Mouse (Mus musculus): ENCODE data around the gene Dmd. TPM values are rescaled to one million over a fixed set of nuclear protein-coding genes. Genes with fewer than 3 reads are reported as not detected.
"Not testable (repeated sequence)": the region's sequence is repeated elsewhere in the genome, so short reads cannot be mapped to it uniquely, and the experiment has no call there.

The Dmd gene
- polyA plus RNA-seq, 1 experiment, result 5.6 TPM

DNA sequence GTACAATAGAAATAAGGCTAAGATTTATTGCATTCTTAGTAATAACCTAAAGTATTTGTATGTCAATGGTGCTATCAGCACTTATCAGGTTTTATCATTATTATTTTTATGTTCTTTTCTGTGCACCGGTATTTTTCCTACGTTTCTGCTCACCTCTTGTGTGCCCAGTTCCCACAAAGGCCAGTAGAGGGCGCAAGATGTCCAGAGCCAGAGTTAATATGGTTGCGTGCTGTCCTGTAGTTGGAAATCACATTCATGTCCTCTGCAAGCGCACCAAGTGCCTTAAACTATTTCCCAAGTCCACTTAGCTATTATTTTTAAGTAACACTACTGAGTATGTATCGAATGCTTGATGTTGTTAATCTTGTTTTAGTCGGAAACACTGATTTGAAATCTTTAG is 1052.6 kb downstream of the Dmd start:
- Histone ChIP-seq H3K4me1 (ENCODE audit: control insufficient read depth, insufficient read depth, low read length) (no peaks in the 10 kb centered on the region), H3K4me3 (replicated peaks; ENCODE audit: control insufficient read depth, low read depth, low read length) (no peak overlapping the region), H3K27ac (ENCODE audit: control insufficient read depth, insufficient read depth, low read depth, low read length, poor library complexity) (no peak overlapping the region)
- TF ChIP-seq CTCF (IDR thresholded peaks at IDR 0.05; ENCODE audit: control insufficient read depth, insufficient read depth, low read length) (no peak), POLR2A (IDR thresholded peaks at IDR 0.05; ENCODE audit: borderline replicate concordance, control insufficient read depth, low read depth, low read length) (no peak)
- 44% methylated on average over 7 of the region's 7 CpGs for WGBS

DNA sequence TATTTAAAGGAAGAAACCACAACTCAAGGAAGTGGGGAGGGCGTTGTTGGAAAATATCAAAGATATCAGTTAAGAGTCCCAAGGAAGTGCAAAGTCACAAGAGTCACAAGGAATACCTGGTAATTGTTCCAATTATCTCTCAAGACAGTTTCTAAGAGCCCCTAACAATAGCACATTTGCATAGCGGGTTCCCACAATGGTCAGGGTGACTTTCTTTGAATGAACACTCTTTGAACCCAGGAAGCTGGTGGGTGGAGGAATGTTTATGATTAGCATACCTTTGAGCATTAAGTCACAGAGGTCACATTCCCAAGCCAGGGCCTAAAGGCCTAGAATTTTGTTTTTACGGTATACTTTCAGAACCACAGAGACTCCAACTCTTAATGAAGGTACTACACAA is 1113.8 kb downstream of the Dmd start:
- H3K4me1 ChIP-seq (ENCODE audit: control insufficient read depth, insufficient read depth, low read length); H3K4me3 ChIP-seq (replicated peaks; ENCODE audit: control insufficient read depth, low read depth, low read length); H3K27ac ChIP-seq (ENCODE audit: control insufficient read depth, insufficient read depth, low read depth, low read length, poor library complexity): not testable (repeated sequence)
- 87% methylated on average over 3 of the region's 3 CpGs for WGBS

DNA sequence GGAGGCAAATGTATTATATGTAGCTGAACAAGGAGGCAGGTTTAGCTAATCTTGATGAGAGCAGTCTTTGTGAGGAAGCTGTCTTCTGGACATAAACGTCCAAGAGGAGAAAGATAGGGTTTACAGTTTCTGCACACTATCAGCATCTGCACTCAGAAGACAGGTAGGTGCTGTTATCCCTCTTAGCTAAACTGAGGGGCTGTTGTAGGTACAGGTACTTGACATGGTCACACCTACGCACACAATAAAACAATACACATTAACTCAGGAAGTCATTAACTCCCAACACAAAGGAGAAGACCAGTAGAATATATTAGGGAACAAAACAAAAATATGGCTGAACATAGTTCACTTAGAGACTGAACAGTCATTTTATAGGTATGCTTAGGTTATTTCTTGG is 1217.2 kb downstream of the Dmd start:
- Histone ChIP-seq H3K4me1 (ENCODE audit: control insufficient read depth, insufficient read depth, low read length) (no peaks in the 10 kb centered on the region), H3K4me3 (replicated peaks; ENCODE audit: control insufficient read depth, low read depth, low read length) (no peak overlapping the region), H3K27ac (ENCODE audit: control insufficient read depth, insufficient read depth, low read depth, low read length, poor library complexity) (no peak overlapping the region)
- TF ChIP-seq CTCF (IDR thresholded peaks at IDR 0.05; ENCODE audit: control insufficient read depth, insufficient read depth, low read length), result no peak
- no peak for TF ChIP-seq POLR2A (IDR thresholded peaks at IDR 0.05; ENCODE audit: borderline replicate concordance, control insufficient read depth, low read depth, low read length)
- 56% methylated on average over 2 of the region's 2 CpGs for WGBS

DNA sequence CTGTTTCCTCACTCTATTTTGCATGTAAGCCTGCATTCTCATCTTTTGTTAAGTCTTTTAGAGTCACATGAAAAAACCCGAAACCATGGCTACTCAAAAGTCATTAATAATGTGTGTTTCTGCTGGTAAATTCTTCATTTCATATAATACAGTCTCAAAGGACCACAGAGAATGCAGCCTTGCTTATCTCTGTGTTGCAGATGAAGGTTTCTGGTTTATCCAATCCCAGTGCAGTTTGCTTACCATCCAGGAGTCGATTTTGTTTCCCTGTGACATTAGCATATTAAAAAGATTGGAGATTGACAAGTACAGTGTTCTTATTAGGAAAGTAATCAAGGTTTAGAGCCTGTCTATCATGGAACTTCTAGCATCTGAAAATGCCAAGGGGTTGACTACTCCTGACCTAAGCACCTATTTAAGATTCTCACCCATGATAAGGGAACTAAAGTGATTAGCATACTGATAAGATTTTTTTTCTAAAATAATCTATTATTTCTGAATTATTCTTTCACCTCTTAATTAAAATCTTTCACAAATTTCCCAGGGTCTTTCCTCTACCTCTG is 1292.7 kb downstream of the Dmd start:
- H3K27ac ChIP-seq (ENCODE audit: control insufficient read depth, insufficient read depth, low read depth, low read length, poor library complexity), result no peak overlapping the region
- no peak overlapping the region for H3K4me3 ChIP-seq (replicated peaks; ENCODE audit: control insufficient read depth, low read depth, low read length)
- WGBS, result 51% methylated on average over 2 of the region's 2 CpGs
- TF ChIP-seq POLR2A (IDR thresholded peaks at IDR 0.05; ENCODE audit: borderline replicate concordance, control insufficient read depth, low read depth, low read length), result no peak
- TF ChIP-seq CTCF (IDR thresholded peaks at IDR 0.05; ENCODE audit: control insufficient read depth, insufficient read depth, low read length), result no peak
- no peaks in the 10 kb centered on the region for H3K4me1 ChIP-seq (ENCODE audit: control insufficient read depth, insufficient read depth, low read length)

DNA sequence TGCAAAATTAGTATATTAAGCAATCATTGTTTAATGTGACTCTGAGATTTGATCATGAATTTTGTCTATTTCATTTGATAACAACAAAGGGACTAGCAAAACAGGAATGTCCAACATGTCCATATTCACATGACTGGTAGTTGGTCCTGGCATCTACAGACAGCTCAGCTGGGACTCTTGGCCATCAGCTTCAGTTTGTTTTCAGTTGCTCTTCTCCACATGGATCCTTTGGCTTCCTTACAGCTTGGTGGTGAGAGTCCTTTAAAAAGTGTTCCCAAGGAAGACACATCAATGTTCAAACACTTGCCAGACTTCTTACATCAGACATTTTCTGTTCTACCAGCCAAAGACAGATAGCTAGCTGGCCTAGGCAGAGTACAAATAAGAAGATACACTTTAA is 1381.9 kb downstream of the Dmd start:
- TF ChIP-seq CTCF (IDR thresholded peaks at IDR 0.05; ENCODE audit: control insufficient read depth, insufficient read depth, low read length) (no peak), POLR2A (IDR thresholded peaks at IDR 0.05; ENCODE audit: borderline replicate concordance, control insufficient read depth, low read depth, low read length) (no peak)
- H3K4me1 ChIP-seq (ENCODE audit: control insufficient read depth, insufficient read depth, low read length), result no peaks in the 10 kb centered on the region
- H3K4me3 ChIP-seq (replicated peaks; ENCODE audit: control insufficient read depth, low read depth, low read length), result no peak overlapping the region
- H3K27ac ChIP-seq (ENCODE audit: control insufficient read depth, insufficient read depth, low read depth, low read length, poor library complexity), result no peak overlapping the region

DNA sequence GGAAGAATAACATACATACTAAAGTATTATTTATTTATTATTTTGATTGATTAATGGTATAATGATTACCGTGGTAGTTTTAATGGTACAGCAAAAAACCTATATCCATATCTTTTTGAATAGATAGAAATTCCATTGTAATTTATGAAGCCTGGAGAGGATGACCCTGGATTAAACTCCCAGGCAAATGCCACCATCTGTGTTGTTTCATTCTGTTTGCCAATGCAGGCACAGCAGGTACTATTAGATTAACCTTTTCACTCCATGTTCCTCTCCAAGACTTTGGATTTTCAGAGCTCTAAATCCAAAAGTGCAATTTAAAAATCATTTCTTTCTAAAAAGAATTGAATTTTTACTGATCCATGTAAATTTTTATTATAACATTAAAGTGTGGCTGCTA is 1383.5 kb downstream of the Dmd start:
- no peak overlapping the region for H3K27ac ChIP-seq (ENCODE audit: control insufficient read depth, insufficient read depth, low read depth, low read length, poor library complexity)
- no peak for TF ChIP-seq CTCF (IDR thresholded peaks at IDR 0.05; ENCODE audit: control insufficient read depth, insufficient read depth, low read length)
- TF ChIP-seq POLR2A (IDR thresholded peaks at IDR 0.05; ENCODE audit: borderline replicate concordance, control insufficient read depth, low read depth, low read length), result no peak
- H3K4me3 ChIP-seq (replicated peaks; ENCODE audit: control insufficient read depth, low read depth, low read length), result no peak overlapping the region
- 74% methylated on average over 1 of the region's 1 CpGs for WGBS
- no peaks in the 10 kb centered on the region for H3K4me1 ChIP-seq (ENCODE audit: control insufficient read depth, insufficient read depth, low read length)

DNA sequence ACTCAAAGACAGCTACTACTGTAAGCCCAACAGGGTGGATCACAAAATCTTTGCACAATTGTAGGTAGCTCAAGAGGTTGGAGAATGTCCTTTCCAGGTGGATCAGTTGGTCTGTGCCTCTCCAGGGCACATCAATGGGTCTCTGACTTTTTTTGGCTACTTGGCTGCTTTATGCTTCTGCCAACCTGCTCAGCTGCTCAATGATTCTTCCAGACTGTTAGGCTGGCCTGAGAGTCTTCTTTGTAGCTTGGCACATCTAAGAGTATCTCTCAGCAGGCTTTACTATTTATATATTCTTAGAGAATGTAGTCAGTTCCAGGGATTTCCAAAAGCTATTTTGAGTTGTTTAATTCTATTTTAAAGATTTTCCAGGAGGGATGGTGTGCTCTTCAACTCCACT is 1416.3 kb downstream of the Dmd start:
- Histone ChIP-seq H3K4me3 (replicated peaks; ENCODE audit: control insufficient read depth, low read depth, low read length) (no peak overlapping the region), H3K4me1 (ENCODE audit: control insufficient read depth, insufficient read depth, low read length) (no peaks in the 10 kb centered on the region), H3K27ac (ENCODE audit: control insufficient read depth, insufficient read depth, low read depth, low read length, poor library complexity) (no peak overlapping the region)
- TF ChIP-seq POLR2A (IDR thresholded peaks at IDR 0.05; ENCODE audit: borderline replicate concordance, control insufficient read depth, low read depth, low read length), result no peak
- no peak for TF ChIP-seq CTCF (IDR thresholded peaks at IDR 0.05; ENCODE audit: control insufficient read depth, insufficient read depth, low read length)

DNA sequence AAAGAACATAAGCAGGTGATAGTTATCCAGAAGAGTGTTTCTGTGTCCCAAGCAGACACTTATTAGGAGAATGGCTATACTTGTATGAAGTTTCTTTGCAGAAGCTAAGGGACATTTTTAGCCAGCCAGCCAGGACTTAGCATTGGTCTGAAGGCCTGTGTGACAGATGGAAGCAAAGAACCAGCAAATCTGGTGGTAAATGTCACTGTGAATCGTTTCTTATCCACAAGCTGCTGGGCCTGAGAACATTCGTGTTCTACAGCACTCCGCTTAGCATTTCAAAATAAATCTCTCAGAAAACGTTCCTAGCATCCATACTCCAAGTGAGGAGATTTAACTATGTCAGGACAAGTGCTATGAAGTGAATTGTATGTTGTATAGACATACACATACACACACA is 1486.9 kb downstream of the Dmd start:
- Histone ChIP-seq H3K4me1 (ENCODE audit: control insufficient read depth, insufficient read depth, low read length) (no peaks in the 10 kb centered on the region), H3K4me3 (replicated peaks; ENCODE audit: control insufficient read depth, low read depth, low read length) (no peak overlapping the region), H3K27ac (ENCODE audit: control insufficient read depth, insufficient read depth, low read depth, low read length, poor library complexity) (no peak overlapping the region)
- TF ChIP-seq CTCF (IDR thresholded peaks at IDR 0.05; ENCODE audit: control insufficient read depth, insufficient read depth, low read length) (no peak), POLR2A (IDR thresholded peaks at IDR 0.05; ENCODE audit: borderline replicate concordance, control insufficient read depth, low read depth, low read length) (no peak)
- 60% methylated on average over 4 of the region's 4 CpGs for WGBS

DNA sequence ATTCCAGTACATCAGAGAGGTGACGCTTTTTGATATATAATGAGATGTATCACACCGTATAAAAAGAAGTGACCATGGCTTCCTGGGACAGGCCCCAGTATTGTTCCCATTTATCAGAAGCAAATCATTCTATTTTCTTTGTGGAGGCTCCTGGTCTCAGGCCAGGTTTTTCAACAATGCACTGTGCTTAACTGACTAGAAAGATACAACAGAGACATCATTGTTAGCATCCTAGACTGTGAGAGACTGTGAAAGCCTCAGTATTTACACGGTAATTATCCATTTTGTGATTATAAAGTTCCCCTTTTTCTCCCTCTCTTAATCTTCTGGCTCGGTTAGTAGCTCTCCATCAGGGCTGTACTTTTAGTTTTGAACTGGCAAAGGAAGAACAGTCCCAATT is 1487.9 kb downstream of the Dmd start:
- Histone ChIP-seq H3K27ac (ENCODE audit: control insufficient read depth, insufficient read depth, low read depth, low read length, poor library complexity) (no peak overlapping the region), H3K4me3 (replicated peaks; ENCODE audit: control insufficient read depth, low read depth, low read length) (no peak overlapping the region), H3K4me1 (ENCODE audit: control insufficient read depth, insufficient read depth, low read length) (no peaks in the 10 kb centered on the region)
- TF ChIP-seq CTCF (IDR thresholded peaks at IDR 0.05; ENCODE audit: control insufficient read depth, insufficient read depth, low read length) (no peak), POLR2A (IDR thresholded peaks at IDR 0.05; ENCODE audit: borderline replicate concordance, control insufficient read depth, low read depth, low read length) (no peak)
- WGBS, result 76% methylated on average over 4 of the region's 4 CpGs

Measured in bone marrow, adult 2 months (tissue).